Mouse (Mus musculus) neural tube, embryonic 12.5 days (tissue): ENCODE results near the gene Nbeal2. TPM values are rescaled to one million over a fixed set of nuclear protein-coding genes. Genes with fewer than 3 reads are reported as not detected.
A peak's percentile ranks its signal among the peaks of the same experiment; 100 is the strongest.

Experiments used
- ATAC-seq: fragments of 200-750 bp; cut with Nextera tagmentation; 2 replicates; pipeline ENCODE4 v1.8.0; 2017; ENCODE audit warnings: low read depth, mild to moderate bottlenecking, moderate TSS enrichment, moderate library complexity; ENCODE audit not compliant: low FRiP score
- H3K27ac ChIP-seq: fragments of 300-500 bp; sonication (generic); 2 replicates; pipeline ENCODE4 v1.5.1; 2016
- H3K27me3 ChIP-seq: fragments of 300-500 bp; sonication (generic); replicated peaks from 2 replicates; pipeline ENCODE4 v1.6.1; 2016; ENCODE audit warnings: mild to moderate bottlenecking
- H3K36me3 ChIP-seq: fragments of 300-500 bp; sonication (generic); 2 replicates; pipeline ENCODE4 v1.6.1; 2016; ENCODE audit warnings: mild to moderate bottlenecking
- H3K4me1 ChIP-seq: fragments of 300-500 bp; sonication (generic); 2 replicates; pipeline ENCODE4 v1.6.1; 2016
- H3K4me2 ChIP-seq: fragments of 300-500 bp; sonication (generic); replicated peaks from 2 replicates; pipeline ENCODE4 v1.6.1; 2016; ENCODE audit warnings: mild to moderate bottlenecking
- H3K4me3 ChIP-seq: fragments of 300-500 bp; sonication (generic); 2 replicates; pipeline ENCODE4 v1.5.1; 2016
- H3K9ac ChIP-seq: fragments of 300-500 bp; sonication (generic); 2 replicates; pipeline ENCODE4 v1.6.1; 2016; ENCODE audit warnings: mild to moderate bottlenecking
- H3K9me3 ChIP-seq: fragments of 300-500 bp; sonication (generic); 2 replicates; pipeline ENCODE4 v1.6.1; 2016; ENCODE audit warnings: mild to moderate bottlenecking
- WGBS: fragments of 180-500 bp; shearing (Covaris S2); methylation state at CpG from one replicate; pipeline ENCODE4 v1.1.7; 2016; 5-methylcytosine and 5-hydroxymethylcytosine counted together
- polyA plus RNA-seq: library from polyadenylated mRNA; unstranded; fragments of >200 nt; fragmentation: Nextera tagmentation; extraction: Ambion mirVana; gene quantifications from 2 replicates; pipeline ENCODE4 v1.2.1, GENCODE M21; 2016

Nbeal2 gene
- polyA plus RNA-seq, 1 experiment from 2014 or later: 2.6 TPM

DNA sequence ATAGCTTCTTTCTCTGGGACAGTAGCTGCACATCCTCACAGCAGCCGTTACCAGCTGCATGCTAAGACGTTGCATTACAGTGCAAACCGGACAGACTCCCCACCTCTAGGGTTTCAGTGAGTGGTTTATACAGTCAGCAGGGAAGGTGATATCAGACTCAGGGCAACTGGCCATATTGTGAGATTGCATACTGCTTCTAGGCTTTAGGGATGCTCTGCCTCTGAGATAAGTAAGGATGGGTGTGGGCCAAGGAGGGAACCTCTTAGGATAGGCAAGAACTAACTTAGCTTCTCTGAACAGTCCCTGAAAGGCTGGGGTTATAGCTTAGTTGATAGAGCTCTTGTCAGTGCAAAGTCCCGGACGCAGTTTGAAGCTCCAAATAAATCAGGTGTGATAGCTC is 15.8 kb upstream of the Nbeal2 start:
- 92% methylated on average over 5 of the region's 5 CpGs for WGBS

DNA sequence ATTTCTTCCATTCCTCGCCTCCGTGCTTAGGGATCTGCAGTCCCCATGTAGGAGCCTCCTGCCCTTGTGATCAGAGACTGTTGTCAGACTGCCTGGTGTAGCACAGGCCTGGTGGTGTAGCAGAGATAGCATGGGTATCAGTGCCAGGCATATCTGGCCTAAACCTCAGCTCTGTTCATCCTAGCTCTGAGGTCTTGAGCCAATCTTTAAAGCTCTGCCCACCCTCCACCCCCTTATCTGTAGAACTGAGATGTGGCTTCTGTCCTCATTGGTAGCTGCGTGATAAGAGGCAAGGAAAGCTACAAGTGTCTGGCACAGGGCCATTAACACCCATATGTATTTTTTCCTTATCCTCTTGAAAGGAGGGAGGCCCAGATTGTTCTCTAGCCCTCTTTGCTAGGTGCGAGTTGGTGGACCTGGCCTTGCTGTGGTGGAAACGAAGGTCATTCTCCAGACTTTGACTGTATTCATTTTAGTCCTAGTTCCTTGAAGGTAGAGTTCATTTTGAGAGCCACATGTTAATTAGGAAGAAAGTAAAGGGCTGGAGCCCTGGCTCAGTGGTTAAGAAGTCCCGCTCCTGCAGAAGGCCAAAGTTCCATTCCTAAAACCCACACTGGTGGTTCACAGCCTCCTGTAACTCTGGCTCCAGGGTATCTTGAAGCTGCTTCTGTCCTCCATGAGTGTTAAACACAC is 14.8 kb upstream of the Nbeal2 start:
- Histone ChIP-seq H3K27ac (no peak overlapping the region), H3K36me3 (no peaks in the 10 kb centered on the region), H3K4me2 (no peak overlapping the region), H3K27me3 (no peaks in the 10 kb centered on the region), H3K4me1 (peaks cover 12% of the 10 kb centered on the region), H3K9me3 (no peaks in the 10 kb centered on the region), H3K4me3 (no peak overlapping the region), H3K9ac (no peak overlapping the region)
- 95% methylated on average over 6 of the region's 6 CpGs for WGBS
- no peak for ATAC-seq

More for the DNA sequence above, 15.8 kb upstream of the Nbeal2 start:
- Histone ChIP-seq H3K4me2 (no peak overlapping the region), H3K27me3 (no peaks in the 10 kb centered on the region), H3K9me3 (no peaks in the 10 kb centered on the region), H3K27ac (no peak overlapping the region), H3K36me3 (no peaks in the 10 kb centered on the region), H3K9ac (no peak overlapping the region), H3K4me1 (peaks cover 12% of the 10 kb centered on the region; the same call in 1 of the 2 replicates), H3K4me3 (no peak overlapping the region)
- ATAC-seq: no peak

DNA sequence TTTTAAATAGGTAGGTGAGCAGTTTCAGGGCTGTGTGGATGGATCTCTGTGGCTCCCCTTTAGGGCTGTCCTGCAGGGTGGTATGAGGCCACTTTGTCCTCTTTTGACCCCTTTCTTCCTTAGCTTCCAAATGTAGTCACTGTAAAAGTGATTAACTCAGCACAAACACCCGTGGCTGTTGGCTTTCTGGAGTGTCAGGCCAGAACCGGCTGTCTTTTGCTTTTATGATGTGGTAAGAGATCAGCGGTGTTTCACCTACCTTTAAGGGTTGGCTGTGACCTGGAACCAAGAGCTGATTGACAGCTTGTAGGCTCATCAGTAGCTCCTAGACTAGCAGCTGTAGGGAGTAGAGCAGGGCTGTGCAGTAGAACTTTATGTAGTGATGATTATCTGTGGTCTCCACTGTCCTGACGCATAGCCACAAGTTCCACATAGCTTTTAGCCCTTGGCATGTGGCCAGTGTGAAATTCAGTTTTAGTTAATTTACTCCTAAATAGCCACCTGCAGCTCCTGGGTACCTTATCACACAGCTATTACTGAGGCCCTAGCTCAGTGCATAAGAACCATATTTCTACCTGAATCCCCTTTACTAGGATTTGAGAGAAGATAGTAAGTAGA is 13.4 kb upstream of the Nbeal2 start:
- Histone ChIP-seq H3K27ac (no peak overlapping the region), H3K4me2 (no peak overlapping the region), H3K9ac (no peak overlapping the region), H3K27me3 (no peaks in the 10 kb centered on the region), H3K4me3 (no peak overlapping the region), H3K4me1 (peaks cover 6% of the 10 kb centered on the region), H3K36me3 (no peaks in the 10 kb centered on the region), H3K9me3 (no peaks in the 10 kb centered on the region)
- no peak for ATAC-seq
- 63% methylated on average over 4 of the region's 4 CpGs for WGBS

DNA sequence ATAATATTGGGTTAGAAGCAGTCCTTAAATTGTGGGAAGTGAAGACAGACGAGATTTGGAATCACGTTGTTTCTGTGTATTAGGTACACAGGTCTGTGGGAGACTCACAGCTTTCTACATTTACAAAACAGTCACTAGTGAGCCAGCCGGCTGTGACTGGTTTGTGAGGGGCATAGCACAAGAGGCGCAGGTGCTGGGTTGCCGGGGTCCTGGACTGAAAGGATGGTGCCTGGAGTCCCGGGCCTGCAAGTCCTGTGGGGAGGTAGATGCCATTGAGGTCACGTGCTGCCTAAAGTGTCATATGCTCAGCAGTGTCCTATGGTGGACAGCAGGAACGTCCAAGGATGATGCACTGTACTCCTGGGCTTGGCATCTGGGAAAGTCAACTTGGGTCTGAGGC is 12.4 kb upstream of the Nbeal2 start:
- no peak for ATAC-seq
- Histone ChIP-seq H3K4me3 (no peak overlapping the region), H3K9ac (peak overlapping the region; percentile 8; the same call in 1 of the 2 replicates), H3K4me2 (no peak overlapping the region), H3K9me3 (no peaks in the 10 kb centered on the region), H3K27ac (no peak overlapping the region), H3K4me1 (peaks cover 6% of the 10 kb centered on the region), H3K27me3 (no peaks in the 10 kb centered on the region), H3K36me3 (no peaks in the 10 kb centered on the region)
- 22% methylated on average over 8 of the region's 8 CpGs for WGBS

DNA sequence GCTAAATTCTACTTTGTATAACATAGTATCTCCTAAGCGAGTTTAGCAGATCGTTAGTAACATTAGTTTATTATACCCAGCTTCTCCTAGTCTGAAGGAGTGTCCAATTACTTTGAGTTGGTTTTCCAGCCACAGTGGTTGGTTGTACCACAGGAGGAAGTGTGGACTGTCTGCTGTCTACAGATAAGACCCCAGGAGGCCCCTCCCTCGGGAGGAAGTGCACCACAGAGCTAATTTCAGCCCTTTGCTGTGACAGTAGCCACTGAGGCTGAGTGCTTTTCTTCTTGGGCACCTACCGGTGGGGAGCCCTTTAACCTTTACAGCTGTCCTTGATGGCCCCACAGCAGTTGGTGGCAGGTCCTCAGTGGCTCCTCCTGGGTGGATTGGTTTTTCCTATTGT is 12.0 kb upstream of the Nbeal2 start:
- Histone ChIP-seq H3K9ac (peak overlapping the region; percentile 8; the same call in 1 of the 2 replicates), H3K4me3 (no peak overlapping the region), H3K36me3 (no peaks in the 10 kb centered on the region), H3K4me1 (peaks cover 6% of the 10 kb centered on the region), H3K27ac (no peak overlapping the region), H3K27me3 (no peaks in the 10 kb centered on the region), H3K4me2 (no peak overlapping the region), H3K9me3 (no peaks in the 10 kb centered on the region)
- no peak for ATAC-seq
- WGBS: 12% methylated on average over 4 of the region's 4 CpGs

DNA sequence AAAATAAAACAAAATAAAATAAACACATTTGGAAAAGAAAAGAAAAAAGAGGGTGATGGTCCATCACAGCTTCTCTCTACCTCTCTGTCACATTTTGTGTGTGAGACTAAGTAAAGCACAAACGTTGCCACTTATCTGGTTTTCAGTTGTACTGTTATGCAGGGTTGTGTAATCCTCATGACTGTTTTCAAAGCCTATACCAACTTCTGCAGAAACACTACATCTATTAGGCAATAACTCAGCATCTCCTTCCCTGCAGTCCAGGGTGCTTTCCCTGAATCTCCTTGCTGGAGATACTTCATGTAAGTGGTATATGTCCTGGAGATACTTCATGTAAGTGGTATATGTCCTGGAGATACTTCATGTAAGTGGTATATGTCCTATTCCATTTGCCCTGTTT is 8.9 kb upstream of the Nbeal2 start:
- Histone ChIP-seq H3K9ac (no peak overlapping the region), H3K27ac (no peak overlapping the region), H3K27me3 (no peaks in the 10 kb centered on the region), H3K9me3 (no peaks in the 10 kb centered on the region), H3K36me3 (peaks cover 4% of the 10 kb centered on the region; the same call in 1 of the 2 replicates), H3K4me2 (no peak overlapping the region), H3K4me3 (no peak overlapping the region), H3K4me1 (peaks cover 8% of the 10 kb centered on the region)
- 98% methylated on average over 1 of the region's 1 CpGs for WGBS
- ATAC-seq: no peak

DNA sequence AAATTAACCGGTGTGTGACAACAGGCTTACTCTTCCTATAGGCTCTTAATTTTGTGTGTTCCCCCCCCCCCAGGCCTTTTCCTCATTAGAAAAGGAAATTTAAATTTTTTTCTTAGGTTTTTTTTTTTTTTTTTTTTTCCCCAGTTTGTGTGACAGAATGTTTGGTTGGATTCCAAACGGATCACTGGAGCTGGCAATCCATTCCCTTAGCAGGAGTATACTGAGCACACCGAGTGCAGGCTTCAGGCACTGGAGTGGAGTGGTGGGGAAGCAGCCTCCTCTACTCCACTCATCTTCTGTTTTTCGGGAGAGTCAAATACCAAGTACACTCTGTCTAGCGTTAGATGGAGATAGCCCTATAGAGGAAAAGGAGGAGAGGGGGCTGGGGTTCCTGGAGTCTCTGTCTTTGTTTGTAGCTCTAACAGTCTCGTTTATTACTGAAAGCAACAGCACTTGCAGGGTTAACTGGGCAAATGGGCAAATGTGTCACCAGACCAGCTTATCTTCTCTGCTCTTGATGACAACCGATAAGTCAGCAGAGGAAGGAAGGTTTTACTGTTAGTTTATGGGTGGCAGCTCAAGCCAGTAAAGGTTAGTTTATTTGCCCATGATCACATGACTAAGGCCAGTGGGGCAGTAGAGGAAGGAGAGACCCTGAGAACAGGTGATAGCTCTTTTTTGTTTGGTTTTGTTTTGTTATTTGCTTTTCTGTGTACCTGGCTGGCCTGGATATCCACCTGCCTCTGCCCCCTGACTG is 7.1 kb upstream of the Nbeal2 start:
- Histone ChIP-seq H3K4me3 (no peak overlapping the region), H3K9me3 (no peaks in the 10 kb centered on the region), H3K27ac (no peak overlapping the region), H3K4me1 (peaks cover 8% of the 10 kb centered on the region), H3K9ac (no peak overlapping the region), H3K4me2 (no peak overlapping the region), H3K36me3 (peaks cover 4% of the 10 kb centered on the region; the same call in 1 of the 2 replicates), H3K27me3 (no peaks in the 10 kb centered on the region)
- ATAC-seq: no peak
- WGBS: 84% methylated on average over 7 of the region's 7 CpGs

DNA sequence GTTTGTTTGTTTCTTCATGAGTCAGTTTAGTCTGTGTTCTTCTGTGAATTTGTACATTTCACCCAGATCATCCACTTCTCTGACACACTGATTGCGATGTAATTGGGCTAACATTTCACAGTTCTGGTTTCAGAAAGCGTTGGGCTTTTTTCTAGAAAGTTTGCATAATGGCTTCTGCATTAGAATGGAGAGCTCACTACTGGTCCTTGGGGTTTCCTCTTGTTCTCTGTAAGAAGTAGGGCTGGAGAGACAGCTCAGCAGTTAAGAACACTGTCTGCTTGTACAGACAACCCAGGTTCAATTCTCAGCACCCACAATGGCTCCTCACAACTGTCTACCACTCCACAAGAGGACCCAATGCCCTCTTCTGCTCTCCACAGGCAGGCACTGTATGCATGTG is 6.2 kb upstream of the Nbeal2 start:
- no peak for ATAC-seq

DNA sequence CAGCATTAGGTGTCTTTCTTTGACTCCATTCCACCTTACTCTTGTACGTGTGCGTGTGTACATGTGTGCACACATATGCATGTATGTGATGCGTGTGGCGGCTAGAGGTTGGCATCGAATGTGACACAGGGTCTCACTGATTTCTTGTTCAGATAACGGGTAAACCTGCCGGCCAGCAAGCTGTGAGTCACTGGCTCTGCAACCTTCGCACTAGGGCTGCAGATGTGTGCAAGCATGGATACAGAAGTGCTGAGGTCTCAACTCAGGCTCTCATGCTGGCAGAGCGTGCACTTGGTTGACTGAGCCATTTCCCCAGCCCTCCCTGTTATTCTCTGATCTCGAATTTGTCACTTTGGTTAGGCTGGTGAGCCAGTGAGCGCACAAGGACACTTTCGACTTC is 5.6 kb upstream of the Nbeal2 start:
- no peak overlapping the region for H3K4me2 ChIP-seq

More for the DNA sequence above, 6.2 kb upstream of the Nbeal2 start:
- Histone ChIP-seq H3K36me3 (peaks cover 4% of the 10 kb centered on the region; the same call in 1 of the 2 replicates), H3K4me3 (no peak overlapping the region), H3K4me2 (no peak overlapping the region), H3K9me3 (no peaks in the 10 kb centered on the region), H3K27me3 (no peaks in the 10 kb centered on the region), H3K4me1 (peaks cover 8% of the 10 kb centered on the region), H3K27ac (no peak overlapping the region), H3K9ac (no peak overlapping the region)
- WGBS: 85% methylated on average over 2 of the region's 2 CpGs

DNA sequence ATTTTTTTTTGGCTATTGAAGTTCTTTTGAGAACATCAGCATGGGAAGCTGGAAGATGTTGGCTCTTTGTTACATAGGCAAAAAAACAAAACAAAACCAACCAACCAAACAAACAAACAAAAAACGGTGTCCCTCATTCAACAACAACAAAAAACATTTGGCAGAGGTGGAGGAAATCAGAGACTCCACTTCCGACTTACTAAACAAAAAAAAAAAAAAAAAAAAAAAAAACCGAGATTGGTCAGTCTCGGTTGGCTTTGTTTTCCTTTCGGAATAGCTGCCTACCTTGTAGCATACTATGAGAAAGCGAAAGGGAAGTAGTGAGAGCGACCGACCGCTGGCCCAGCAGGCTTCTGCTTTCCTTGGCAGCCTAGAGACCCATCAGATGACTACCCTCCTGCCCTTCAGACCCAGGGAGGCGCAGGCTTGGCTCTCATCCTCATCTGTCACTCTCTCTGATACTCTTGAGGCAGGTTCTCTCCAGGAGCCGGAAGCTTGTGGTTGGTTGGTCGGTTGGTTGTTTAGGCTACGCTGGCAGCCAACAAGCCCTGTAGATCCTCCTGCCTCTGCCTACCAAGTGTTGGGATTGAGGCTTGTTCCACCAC is 3.6 kb upstream of the Nbeal2 start:
- H3K36me3 ChIP-seq: peaks cover 4% of the 10 kb centered on the region; the same call in 1 of the 2 replicates
- no peaks in the 10 kb centered on the region for H3K9me3 ChIP-seq
- H3K4me3 ChIP-seq: peak overlapping the region; percentile 60
- peaks cover 31% of the 10 kb centered on the region for H3K4me1 ChIP-seq
- peak overlapping the region; percentile 80; the same call in 1 of the 2 replicates for H3K9ac ChIP-seq
- ATAC-seq: no peak
- 80% methylated on average over 13 of the region's 13 CpGs for WGBS
- no peak overlapping the region for H3K27ac ChIP-seq
- peak overlapping the region; percentile 76 for H3K4me2 ChIP-seq
- H3K27me3 ChIP-seq: peaks cover 13% of the 10 kb centered on the region

More for the DNA sequence above, 5.6 kb upstream of the Nbeal2 start:
- peaks cover 12% of the 10 kb centered on the region for H3K4me1 ChIP-seq
- H3K9ac ChIP-seq: no peak overlapping the region
- H3K27ac ChIP-seq: no peak overlapping the region
- no peak overlapping the region for H3K4me3 ChIP-seq
- no peak for ATAC-seq
- 94% methylated on average over 12 of the region's 12 CpGs for WGBS
- peaks cover 4% of the 10 kb centered on the region; the same call in 1 of the 2 replicates for H3K36me3 ChIP-seq
- no peaks in the 10 kb centered on the region; the same call in 1 of the 2 replicates for H3K27me3 ChIP-seq
- no peaks in the 10 kb centered on the region for H3K9me3 ChIP-seq

DNA sequence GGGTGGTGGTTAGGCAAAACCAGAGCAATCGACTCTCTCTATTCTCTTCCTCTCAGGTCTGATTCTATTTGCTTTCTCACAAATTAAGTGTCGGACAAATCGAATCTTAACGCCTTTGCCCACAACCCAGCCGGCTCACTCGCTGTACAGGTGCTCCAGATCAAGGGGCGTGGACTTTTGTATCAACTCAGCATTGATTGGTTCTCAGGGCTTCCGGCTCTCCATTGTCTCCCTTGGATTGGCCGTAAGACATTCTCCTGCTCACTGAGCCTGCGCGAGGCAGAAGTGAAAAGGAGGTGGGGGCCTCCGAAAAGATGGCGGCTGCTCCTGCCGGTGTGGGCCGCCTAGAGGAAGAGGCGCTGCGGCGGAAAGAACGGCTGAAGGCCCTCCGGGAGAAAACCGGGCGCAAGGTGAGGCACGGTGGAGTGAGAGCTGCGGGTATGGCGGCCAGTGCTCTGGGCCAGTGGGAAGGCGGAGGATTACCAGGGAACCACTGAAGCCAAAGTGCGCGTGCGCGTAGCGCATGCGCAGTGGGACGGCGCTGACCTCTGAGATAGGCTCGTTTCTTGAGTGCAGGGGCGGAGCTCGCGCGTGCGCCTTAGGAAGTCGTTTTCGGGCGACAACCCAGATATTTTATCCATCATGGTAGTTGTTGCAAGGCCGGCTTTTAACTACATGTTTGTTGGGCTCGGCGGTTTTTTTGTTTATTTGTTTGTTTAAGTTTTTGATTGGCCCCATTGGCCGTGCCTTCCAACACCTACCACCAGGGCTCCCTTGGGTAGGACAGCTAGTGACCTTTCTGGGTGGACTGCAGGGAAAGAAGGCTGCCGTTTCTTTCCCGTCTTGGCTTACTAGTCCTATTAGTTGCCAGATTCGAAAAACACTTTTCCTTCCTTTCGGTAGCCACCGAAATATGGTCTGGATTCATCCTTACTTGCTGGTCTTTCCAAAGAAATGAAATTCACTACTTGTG is 2.6 kb upstream of the Nbeal2 start, which contains the start of gene Ccdc12:
Gene Ccdc12 (plus strand): TSS at position 255 of the 973 bp plus-strand sequence.
- Histone ChIP-seq H3K4me3 (peak within 1 kb of the TSS; percentile 60), H3K27me3 (peaks cover 23% of the 10 kb centered on the region), H3K4me1 (peaks cover 37% of the 10 kb centered on the region), H3K4me2 (peak within 1 kb of the TSS; percentile 76), H3K27ac (peak within 1 kb of the TSS; percentile 88), H3K9me3 (no peaks in the 10 kb centered on the region), H3K36me3 (peaks cover 4% of the 10 kb centered on the region; the same call in 1 of the 2 replicates), H3K9ac (peak within 1 kb of the TSS; percentile 80)
- WGBS: under 1% methylated on average over 52 of the region's 52 CpGs
- peak; percentile 97 for ATAC-seq
